Mouse (Mus musculus): Measurements from ENCODE around the gene 4930426L09Rik.

DNA sequence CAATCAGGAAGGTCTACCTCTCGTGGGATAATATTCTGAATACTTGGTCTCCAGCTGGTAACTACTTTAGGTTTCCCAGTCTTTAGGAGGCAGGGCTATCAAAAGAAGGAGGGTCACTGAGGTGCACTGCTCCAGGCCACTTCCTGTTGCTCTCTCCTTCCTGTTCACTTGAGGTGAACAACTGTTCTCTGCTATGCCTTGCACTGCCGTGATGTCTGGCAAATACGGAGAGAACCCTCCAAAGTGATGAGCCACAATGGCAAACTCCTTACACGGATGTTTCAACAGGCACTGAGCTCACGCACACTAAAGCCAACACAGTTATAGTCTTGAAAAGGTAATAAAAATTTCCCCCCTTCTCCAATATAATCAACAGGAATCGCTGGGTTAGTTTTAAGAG is 15.6 kb upstream of the 4930426L09Rik start:
- TF ChIP-seq CTCF (IDR thresholded peaks at IDR 0.05; ENCODE audit: low read depth) (no peak), EP300 (optimal IDR thresholded peaks at IDR 0.05) (no peak)

Measured in stomach, postnatal 0 days (tissue).